Mouse (Mus musculus): ENCODE measurements around the gene Pafah1b3. TPM values are rescaled to one million over a fixed set of nuclear protein-coding genes. Genes with fewer than 3 reads are reported as not detected.

Pafah1b3 gene
- polyA plus RNA-seq, 1 experiment = 46.2 TPM

GRCm38 (mm10) chr7:25293191-25293739 lies 4.5 kb downstream of the Pafah1b3 start:
- TF ChIP-seq POLR2A (IDR thresholded peaks at IDR 0.05; ENCODE audit: low read depth, low read length) (no peak), CTCF (IDR thresholded peaks at IDR 0.05; ENCODE audit: borderline replicate concordance, insufficient read depth, low read length) (no peak)
- Histone ChIP-seq H3K4me1 (ENCODE audit: control insufficient read depth, insufficient read depth, low read length) (no peaks in the 10 kb centered on the region), H3K4me3 (ENCODE audit: insufficient read depth, low read length) (no peak overlapping the region), H3K27ac (ENCODE audit: insufficient read depth, low read length) (no peak overlapping the region)

GRCm38 (mm10) chr7:25292107-25292506 lies 5.7 kb downstream of the Pafah1b3 start:
- no peak overlapping the region for H3K4me3 ChIP-seq (ENCODE audit: insufficient read depth, low read length)
- no peak overlapping the region for H3K27ac ChIP-seq (ENCODE audit: insufficient read depth, low read length)
- H3K4me1 ChIP-seq (ENCODE audit: control insufficient read depth, insufficient read depth, low read length) = no peaks in the 10 kb centered on the region
- TF ChIP-seq POLR2A (IDR thresholded peaks at IDR 0.05; ENCODE audit: low read depth, low read length) = no peak
- no peak for TF ChIP-seq CTCF (IDR thresholded peaks at IDR 0.05; ENCODE audit: borderline replicate concordance, insufficient read depth, low read length)

GRCm38 (mm10) chr7:25290911-25291310 lies 6.9 kb downstream of the Pafah1b3 start:
- Histone ChIP-seq H3K27ac (ENCODE audit: insufficient read depth, low read length) (no peak overlapping the region), H3K4me3 (ENCODE audit: insufficient read depth, low read length) (no peak overlapping the region), H3K4me1 (ENCODE audit: control insufficient read depth, insufficient read depth, low read length) (no peaks in the 10 kb centered on the region)
- TF ChIP-seq POLR2A (IDR thresholded peaks at IDR 0.05; ENCODE audit: low read depth, low read length) = no peak
- TF ChIP-seq CTCF (IDR thresholded peaks at IDR 0.05; ENCODE audit: borderline replicate concordance, insufficient read depth, low read length) = no peak

GRCm38 (mm10) chr7:25290463-25290862 lies 7.3 kb downstream of the Pafah1b3 start:
- H3K4me3 ChIP-seq (ENCODE audit: insufficient read depth, low read length) = no peak overlapping the region
- H3K27ac ChIP-seq (ENCODE audit: insufficient read depth, low read length) = no peak overlapping the region
- H3K4me1 ChIP-seq (ENCODE audit: control insufficient read depth, insufficient read depth, low read length) = no peaks in the 10 kb centered on the region
- no peak for TF ChIP-seq CTCF (IDR thresholded peaks at IDR 0.05; ENCODE audit: borderline replicate concordance, insufficient read depth, low read length)
- TF ChIP-seq POLR2A (IDR thresholded peaks at IDR 0.05; ENCODE audit: low read depth, low read length) = no peak

- H3K27ac ChIP-seq (ENCODE audit: insufficient read depth, low read length) = no peak overlapping the region
- H3K4me1 ChIP-seq (ENCODE audit: control insufficient read depth, insufficient read depth, low read length) = no peaks in the 10 kb centered on the region
- H3K4me3 ChIP-seq (ENCODE audit: insufficient read depth, low read length) = no peak overlapping the region
- TF ChIP-seq CTCF (IDR thresholded peaks at IDR 0.05; ENCODE audit: borderline replicate concordance, insufficient read depth, low read length) (no peak), POLR2A (IDR thresholded peaks at IDR 0.05; ENCODE audit: low read depth, low read length) (no peak)
Measured at GRCm38 (mm10) chr7:25289925-25290324, 7.9 kb downstream of the Pafah1b3 start.

GRCm38 (mm10) chr7:25288721-25289120 lies 9.1 kb downstream of the Pafah1b3 start:
- Histone ChIP-seq H3K27ac (ENCODE audit: insufficient read depth, low read length) (no peak overlapping the region), H3K4me3 (ENCODE audit: insufficient read depth, low read length) (no peak overlapping the region), H3K4me1 (ENCODE audit: control insufficient read depth, insufficient read depth, low read length) (peaks cover 5% of the 10 kb centered on the region; the same call in 1 of the 2 replicates)
- TF ChIP-seq CTCF (IDR thresholded peaks at IDR 0.05; ENCODE audit: borderline replicate concordance, insufficient read depth, low read length) (no peak), POLR2A (IDR thresholded peaks at IDR 0.05; ENCODE audit: low read depth, low read length) (no peak)

GRCm38 (mm10) chr7:25288011-25288410 lies 9.8 kb downstream of the Pafah1b3 start:
- Histone ChIP-seq H3K4me1 (ENCODE audit: control insufficient read depth, insufficient read depth, low read length) (peaks cover 5% of the 10 kb centered on the region; the same call in 1 of the 2 replicates), H3K4me3 (ENCODE audit: insufficient read depth, low read length) (no peak overlapping the region), H3K27ac (ENCODE audit: insufficient read depth, low read length) (no peak overlapping the region)
- TF ChIP-seq POLR2A (IDR thresholded peaks at IDR 0.05; ENCODE audit: low read depth, low read length) (no peak), CTCF (IDR thresholded peaks at IDR 0.05; ENCODE audit: borderline replicate concordance, insufficient read depth, low read length) (no peak)

GRCm38 (mm10) chr7:25286989-25287388 lies 10.8 kb downstream of the Pafah1b3 start:
- no peak for TF ChIP-seq POLR2A (IDR thresholded peaks at IDR 0.05; ENCODE audit: low read depth, low read length)
- TF ChIP-seq CTCF (IDR thresholded peaks at IDR 0.05; ENCODE audit: borderline replicate concordance, insufficient read depth, low read length) = no peak
- Histone ChIP-seq H3K4me1 (ENCODE audit: control insufficient read depth, insufficient read depth, low read length) (peaks cover 5% of the 10 kb centered on the region; the same call in 1 of the 2 replicates), H3K27ac (ENCODE audit: insufficient read depth, low read length) (no peak overlapping the region), H3K4me3 (ENCODE audit: insufficient read depth, low read length) (no peak overlapping the region)

- Histone ChIP-seq H3K4me3 (ENCODE audit: insufficient read depth, low read length) (no peak overlapping the region), H3K4me1 (ENCODE audit: control insufficient read depth, insufficient read depth, low read length) (peaks cover 15% of the 10 kb centered on the region; the same call in 1 of the 2 replicates), H3K27ac (ENCODE audit: insufficient read depth, low read length) (no peak overlapping the region)
- no peak for TF ChIP-seq POLR2A (IDR thresholded peaks at IDR 0.05; ENCODE audit: low read depth, low read length)
- TF ChIP-seq CTCF (IDR thresholded peaks at IDR 0.05; ENCODE audit: borderline replicate concordance, insufficient read depth, low read length) = no peak
Measured at GRCm38 (mm10) chr7:25285511-25286238, 12.1 kb downstream of the Pafah1b3 start.

GRCm38 (mm10) chr7:25284766-25285165 lies 13.0 kb downstream of the Pafah1b3 start:
- Histone ChIP-seq H3K4me1 (ENCODE audit: control insufficient read depth, insufficient read depth, low read length) (peaks cover 16% of the 10 kb centered on the region; the same call in 1 of the 2 replicates), H3K27ac (ENCODE audit: insufficient read depth, low read length) (no peak overlapping the region), H3K4me3 (ENCODE audit: insufficient read depth, low read length) (peak overlapping the region; percentile 95; the same call in 1 of the 2 replicates)
- no peak for TF ChIP-seq POLR2A (IDR thresholded peaks at IDR 0.05; ENCODE audit: low read depth, low read length)
- no peak for TF ChIP-seq CTCF (IDR thresholded peaks at IDR 0.05; ENCODE audit: borderline replicate concordance, insufficient read depth, low read length)

All from embryonic fibroblast, embryonic 13.5 days (primary cell).